Mouse (Mus musculus) limb, embryonic 15.5 days (tissue): ENCODE measurements around the gene C4b. TPM values are rescaled to one million over a fixed set of nuclear protein-coding genes. Genes with fewer than 3 reads are reported as not detected.
A peak's percentile ranks its signal among the peaks of the same experiment; 100 is the strongest.

Experiments
- ATAC-seq: fragments of 200-750 bp; cut with Nextera tagmentation; 2 replicates; pipeline ENCODE4 v1.8.0; 2017; ENCODE audit warnings: low read depth, moderate TSS enrichment; ENCODE audit not compliant: insufficient number of reproducible peaks, low FRiP score, low TSS enrichment
- H3K27ac ChIP-seq: fragments of 300-500 bp; sonication (generic); 2 replicates; pipeline ENCODE4 v1.5.1; 2015; ENCODE audit warnings: moderate library complexity, mild to moderate bottlenecking, inconsistent platforms
- H3K27me3 ChIP-seq: fragments of 300-500 bp; sonication (generic); 2 replicates; pipeline ENCODE4 v1.6.1; 2015; ENCODE audit warnings: inconsistent platforms
- H3K36me3 ChIP-seq: fragments of 300-500 bp; sonication (generic); 2 replicates; pipeline ENCODE4 v1.6.1; 2015; ENCODE audit warnings: inconsistent platforms
- H3K4me1 ChIP-seq: fragments of 300-500 bp; sonication (generic); 2 replicates; pipeline ENCODE4 v1.6.1; 2015; ENCODE audit warnings: inconsistent platforms
- H3K4me2 ChIP-seq: fragments of 300-500 bp; sonication (generic); 2 replicates; pipeline ENCODE4 v1.6.1; 2015; ENCODE audit warnings: mild to moderate bottlenecking, inconsistent platforms
- H3K4me3 ChIP-seq: fragments of 300-500 bp; sonication (generic); 2 replicates; pipeline ENCODE4 v1.5.1; 2015; ENCODE audit warnings: mild to moderate bottlenecking, inconsistent platforms
- H3K9ac ChIP-seq: fragments of 300-500 bp; sonication (generic); 2 replicates; pipeline ENCODE4 v1.6.1; 2015; ENCODE audit warnings: inconsistent platforms
- H3K9me3 ChIP-seq: fragments of 300-500 bp; sonication (generic); 2 replicates; pipeline ENCODE4 v1.6.1; 2016; ENCODE audit warnings: inconsistent platforms
- WGBS: fragments of 180-500 bp; shearing (Covaris S2); methylation state at CpG from one replicate; pipeline ENCODE4 v1.1.7; 2015; 5-methylcytosine and 5-hydroxymethylcytosine counted together
- polyA plus RNA-seq: library from polyadenylated mRNA; unstranded; fragments of >200 nt; fragmentation: Nextera tagmentation; extraction: Ambion mirVana; gene quantifications from 2 replicates; pipeline ENCODE4 v1.2.1, GENCODE M21; 2015

Gene C4b
- polyA plus RNA-seq, 1 experiment from 2014 or later: 1.5 TPM

DNA sequence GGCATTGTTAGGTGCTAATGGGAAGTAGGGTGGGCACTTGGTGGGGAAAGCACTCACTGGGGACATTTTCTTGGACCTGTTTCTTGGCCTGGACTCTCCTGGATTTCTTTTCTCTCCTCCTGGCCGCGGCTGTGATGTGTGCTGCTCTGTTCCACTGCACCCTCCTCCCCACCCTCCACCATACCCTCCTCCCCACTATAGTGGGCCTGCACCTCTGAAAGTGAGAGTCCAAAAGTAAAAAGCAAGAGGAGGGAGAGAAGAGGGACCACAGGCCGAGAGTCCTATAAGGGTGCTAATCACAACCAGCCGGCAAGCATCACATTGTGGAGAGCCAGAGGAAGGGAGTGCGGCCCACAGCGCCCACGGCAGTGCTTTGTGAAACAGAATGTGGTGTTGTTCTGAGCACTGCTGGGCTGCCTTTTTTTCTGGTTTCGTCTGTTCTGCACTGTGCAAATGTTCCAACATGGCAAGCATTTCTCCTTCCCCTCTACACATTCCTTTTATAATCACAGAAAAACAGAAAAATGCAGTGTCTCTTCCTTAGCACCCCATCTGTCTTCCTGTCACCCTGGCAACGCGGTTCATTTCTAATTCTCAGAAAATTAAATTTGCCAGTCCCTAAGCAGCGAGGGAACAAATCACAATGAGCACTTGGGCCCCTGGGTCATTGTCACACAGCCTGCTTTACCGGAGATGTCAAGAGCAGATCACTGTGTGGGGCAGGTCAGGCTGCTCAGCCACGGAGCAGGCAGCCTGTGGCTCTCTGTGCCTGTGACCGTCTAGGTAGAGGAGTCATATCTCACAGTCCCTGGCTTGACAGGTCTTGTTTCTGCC is 43.9 kb downstream of the C4b start:
- 34% methylated on average over 14 of the region's 14 CpGs for WGBS
- Histone ChIP-seq H3K4me1 (peaks cover 16% of the 10 kb centered on the region), H3K9ac (no peak overlapping the region), H3K27ac (0 out of 2 replicates have a peak overlapping the region, but pooled peaks have one; percentile 38), H3K9me3 (no peaks in the 10 kb centered on the region), H3K27me3 (no peaks in the 10 kb centered on the region), H3K4me2 (no peak overlapping the region), H3K36me3 (no peaks in the 10 kb centered on the region), H3K4me3 (no peak overlapping the region)
- ATAC-seq: no peak

- Histone ChIP-seq H3K9me3 (no peaks in the 10 kb centered on the region), H3K27ac (no peak overlapping the region), H3K4me1 (peaks cover 5% of the 10 kb centered on the region; the same call in 1 of the 2 replicates), H3K9ac (no peak overlapping the region), H3K4me3 (no peak overlapping the region), H3K4me2 (no peak overlapping the region), H3K27me3 (no peaks in the 10 kb centered on the region; the same call in 1 of the 2 replicates), H3K36me3 (no peaks in the 10 kb centered on the region)
- no peak for ATAC-seq
- 67% methylated on average over 7 of the region's 7 CpGs for WGBS
These were observed 50.8 kb downstream of the C4b start for GRCm38 (mm10) chr17:34692906-34693305.

DNA sequence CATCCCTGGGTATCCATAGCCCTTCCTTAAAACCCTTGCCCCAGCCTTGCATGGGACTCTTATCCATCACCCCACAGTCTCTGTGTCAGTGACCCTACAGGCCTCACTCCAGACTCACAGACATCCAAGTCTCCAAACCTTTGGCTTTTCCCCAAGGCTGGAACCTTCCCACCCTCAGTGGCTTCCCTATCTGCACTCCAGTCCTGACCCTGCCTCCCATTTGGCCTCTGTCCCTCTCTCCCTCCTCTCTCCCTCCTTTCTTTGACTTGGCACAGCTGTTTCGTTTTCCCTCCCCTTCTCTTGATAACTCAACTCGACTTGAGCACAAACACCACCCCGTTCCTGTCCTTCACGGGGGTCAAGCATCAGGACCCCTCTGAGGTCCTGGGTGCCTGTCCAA is 53.2 kb downstream of the C4b start:
- 61% methylated on average over 4 of the region's 4 CpGs for WGBS
- H3K9me3 ChIP-seq: no peaks in the 10 kb centered on the region
- H3K4me2 ChIP-seq: no peak overlapping the region
- H3K4me1 ChIP-seq: peaks cover 15% of the 10 kb centered on the region
- no peak for ATAC-seq
- H3K27me3 ChIP-seq: no peaks in the 10 kb centered on the region; the same call in 1 of the 2 replicates
- H3K9ac ChIP-seq: no peak overlapping the region
- no peak overlapping the region for H3K4me3 ChIP-seq
- H3K36me3 ChIP-seq: no peaks in the 10 kb centered on the region
- H3K27ac ChIP-seq: no peak overlapping the region

GRCm38 (mm10) chr17:34688889-34689288 is 54.8 kb downstream of the C4b start:
- Histone ChIP-seq H3K27ac (no peak overlapping the region), H3K9me3 (no peaks in the 10 kb centered on the region), H3K27me3 (no peaks in the 10 kb centered on the region; the same call in 1 of the 2 replicates), H3K4me2 (no peak overlapping the region), H3K9ac (no peak overlapping the region), H3K4me3 (no peak overlapping the region), H3K36me3 (no peaks in the 10 kb centered on the region), H3K4me1 (peaks cover 30% of the 10 kb centered on the region)
- no peak for ATAC-seq
- 88% methylated on average over 7 of the region's 7 CpGs for WGBS

DNA sequence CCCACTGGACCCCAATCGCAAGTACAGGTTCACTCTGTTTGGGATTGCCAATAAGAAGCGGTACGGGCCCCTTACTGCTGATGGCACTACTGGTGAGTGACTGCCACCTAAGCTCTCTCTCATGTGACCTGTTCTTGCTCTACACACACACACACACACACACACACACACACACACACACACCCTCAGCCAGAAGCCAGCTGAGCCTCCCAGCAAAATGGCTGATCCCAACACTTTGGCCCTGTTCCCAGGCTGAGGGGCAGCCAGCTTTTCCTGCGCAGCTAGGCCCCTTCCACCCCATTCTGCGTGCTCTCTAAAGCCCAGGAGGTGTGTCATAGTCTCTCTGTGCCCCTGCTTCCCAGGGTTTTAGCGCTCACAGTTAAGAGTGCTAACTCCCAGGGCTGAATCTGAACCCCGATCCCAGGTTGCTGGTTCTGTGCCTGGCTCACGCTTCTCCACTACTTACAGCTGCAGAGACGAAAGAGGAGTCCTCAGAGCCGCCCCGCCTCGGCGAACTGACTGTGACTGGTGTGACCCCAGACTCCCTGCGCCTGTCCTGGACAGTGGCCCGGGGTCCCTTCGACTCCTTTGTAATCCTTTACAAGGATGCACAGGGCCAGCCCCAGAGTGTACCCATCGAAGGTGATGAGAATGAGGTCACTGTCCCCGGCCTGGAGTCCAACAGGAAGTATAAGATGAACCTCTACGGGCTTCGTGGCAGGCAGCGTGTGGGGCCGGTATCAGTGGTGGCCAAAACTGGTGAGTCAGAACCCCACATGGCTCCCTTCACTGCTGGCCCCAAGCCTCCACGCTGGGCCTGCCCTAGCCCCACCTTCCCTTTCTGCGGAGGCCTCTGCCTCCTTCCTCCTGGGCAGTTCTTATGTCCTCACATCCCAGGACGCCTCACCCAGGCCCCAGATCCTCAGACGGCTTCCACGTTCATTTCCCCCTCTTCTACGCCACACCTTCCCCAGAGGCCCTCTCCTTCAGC is 58.3 kb downstream of the C4b start:
- Histone ChIP-seq H3K9ac (no peak overlapping the region), H3K4me1 (peaks cover 39% of the 10 kb centered on the region), H3K4me2 (no peak overlapping the region), H3K27ac (peak overlapping the region; percentile 79), H3K9me3 (no peaks in the 10 kb centered on the region), H3K4me3 (no peak overlapping the region), H3K27me3 (peaks cover 11% of the 10 kb centered on the region; the same call in 1 of the 2 replicates), H3K36me3 (no peaks in the 10 kb centered on the region)
- WGBS: 69% methylated on average over 28 of the region's 28 CpGs
- ATAC-seq: peak; percentile 49

GRCm38 (mm10) chr17:34684253-34684893 is 59.3 kb downstream of the C4b start:
- Histone ChIP-seq H3K4me1 (peaks cover 39% of the 10 kb centered on the region), H3K27ac (peak overlapping the region; percentile 79), H3K9me3 (no peaks in the 10 kb centered on the region), H3K4me2 (no peak overlapping the region), H3K9ac (no peak overlapping the region), H3K36me3 (no peaks in the 10 kb centered on the region), H3K27me3 (peaks cover 21% of the 10 kb centered on the region), H3K4me3 (no peak overlapping the region)
- peak; percentile 46; the same call in 1 of the 2 replicates for ATAC-seq
- WGBS: 46% methylated on average over 9 of the region's 9 CpGs

DNA sequence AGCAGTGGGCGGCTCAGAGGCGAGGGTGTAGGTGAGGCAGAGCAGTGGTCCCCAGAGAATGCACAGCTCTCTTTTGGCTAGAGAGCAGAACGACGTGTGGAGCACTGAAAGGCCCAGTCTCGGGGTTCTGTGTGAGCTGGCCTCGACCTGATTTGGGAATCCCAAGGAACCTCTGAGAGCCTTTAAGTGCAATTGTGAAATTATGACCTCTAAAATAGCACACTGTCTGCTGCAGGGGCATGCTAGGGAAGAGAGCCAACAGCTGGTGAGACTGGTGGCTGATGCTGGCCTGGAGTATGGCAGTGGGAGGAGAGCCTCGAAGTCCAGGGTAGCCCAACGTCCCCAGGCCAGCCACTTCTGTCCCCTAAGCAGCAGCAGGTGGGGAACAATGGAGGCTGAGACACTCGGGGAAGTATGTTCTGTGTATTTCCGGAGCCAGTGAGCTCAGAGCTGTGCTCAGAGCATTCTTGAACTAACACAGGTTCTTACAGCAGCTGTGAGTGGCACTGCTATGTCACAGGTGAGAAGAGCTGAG is 59.9 kb downstream of the C4b start:
- H3K4me1 ChIP-seq: peaks cover 39% of the 10 kb centered on the region
- no peak overlapping the region for H3K4me2 ChIP-seq
- no peak for ATAC-seq
- H3K27ac ChIP-seq: peak overlapping the region; percentile 79
- H3K27me3 ChIP-seq: peaks cover 28% of the 10 kb centered on the region
- no peaks in the 10 kb centered on the region for H3K9me3 ChIP-seq
- H3K4me3 ChIP-seq: no peak overlapping the region
- 61% methylated on average over 10 of the region's 10 CpGs for WGBS
- H3K9ac ChIP-seq: no peak overlapping the region
- no peaks in the 10 kb centered on the region for H3K36me3 ChIP-seq

DNA sequence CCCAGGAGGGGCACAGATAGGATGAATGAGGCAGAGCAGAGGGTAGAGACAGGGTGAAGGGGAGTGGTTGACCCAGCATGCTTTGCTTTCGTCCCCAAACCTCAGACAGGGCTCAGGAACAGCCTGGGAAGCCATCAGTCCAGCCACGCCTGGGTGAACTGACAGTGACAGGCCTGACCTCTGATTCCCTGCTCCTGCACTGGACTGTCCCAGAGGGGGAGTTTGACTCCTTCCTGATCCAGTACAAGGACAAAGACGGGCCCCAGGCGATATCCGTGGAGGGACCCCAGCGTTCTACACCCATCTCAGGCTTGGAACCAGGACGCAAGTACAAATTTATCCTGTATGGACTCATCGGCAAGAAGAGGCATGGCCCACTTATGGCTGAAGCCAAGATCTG is 60.5 kb downstream of the C4b start:
- WGBS: 78% methylated on average over 8 of the region's 8 CpGs
- H3K27ac ChIP-seq: no peak overlapping the region
- H3K9me3 ChIP-seq: no peaks in the 10 kb centered on the region
- no peaks in the 10 kb centered on the region for H3K36me3 ChIP-seq
- H3K4me3 ChIP-seq: no peak overlapping the region
- peaks cover 39% of the 10 kb centered on the region for H3K4me1 ChIP-seq
- ATAC-seq: no peak
- no peak overlapping the region for H3K9ac ChIP-seq
- H3K27me3 ChIP-seq: peaks cover 33% of the 10 kb centered on the region
- H3K4me2 ChIP-seq: no peak overlapping the region

GRCm38 (mm10) chr17:34681881-34682536 is 61.7 kb downstream of the C4b start:
- no peak overlapping the region for H3K4me3 ChIP-seq
- no peak overlapping the region for H3K27ac ChIP-seq
- 75% methylated on average over 11 of the region's 11 CpGs for WGBS
- peaks cover 39% of the 10 kb centered on the region for H3K4me1 ChIP-seq
- ATAC-seq: no peak
- H3K9ac ChIP-seq: no peak overlapping the region
- H3K4me2 ChIP-seq: no peak overlapping the region
- no peaks in the 10 kb centered on the region for H3K36me3 ChIP-seq
- H3K9me3 ChIP-seq: no peaks in the 10 kb centered on the region
- peaks cover 40% of the 10 kb centered on the region for H3K27me3 ChIP-seq

DNA sequence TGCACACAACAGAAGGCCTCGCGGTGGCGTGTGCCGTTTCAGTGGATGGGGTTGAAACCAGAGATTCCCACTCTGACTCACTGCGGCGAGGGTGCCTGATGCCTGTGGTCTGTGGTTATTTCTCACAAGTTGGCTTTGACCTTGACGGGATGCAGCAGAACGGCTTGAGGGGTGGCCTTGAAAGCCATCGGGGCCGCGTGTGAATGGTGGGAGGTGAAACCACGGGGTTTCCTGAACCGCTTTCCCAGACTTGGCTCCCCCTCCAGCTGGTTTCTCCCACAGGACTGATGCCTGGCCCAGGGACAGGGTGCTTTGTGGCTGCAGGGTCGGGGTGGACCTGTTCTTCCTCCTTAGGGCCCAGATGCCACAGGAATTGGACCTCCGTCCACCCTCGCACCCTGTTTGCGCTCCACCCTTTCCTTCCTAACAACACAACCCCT is 62.5 kb downstream of the C4b start:
- ATAC-seq: no peak
- no peak overlapping the region for H3K4me3 ChIP-seq
- H3K4me1 ChIP-seq: peaks cover 36% of the 10 kb centered on the region
- H3K9me3 ChIP-seq: no peaks in the 10 kb centered on the region
- H3K36me3 ChIP-seq: no peaks in the 10 kb centered on the region
- peak overlapping the region; percentile 14; the same call in 1 of the 2 replicates for H3K4me2 ChIP-seq
- H3K27ac ChIP-seq: no peak overlapping the region
- H3K9ac ChIP-seq: no peak overlapping the region
- WGBS: 62% methylated on average over 17 of the region's 17 CpGs
- H3K27me3 ChIP-seq: peaks cover 47% of the 10 kb centered on the region

DNA sequence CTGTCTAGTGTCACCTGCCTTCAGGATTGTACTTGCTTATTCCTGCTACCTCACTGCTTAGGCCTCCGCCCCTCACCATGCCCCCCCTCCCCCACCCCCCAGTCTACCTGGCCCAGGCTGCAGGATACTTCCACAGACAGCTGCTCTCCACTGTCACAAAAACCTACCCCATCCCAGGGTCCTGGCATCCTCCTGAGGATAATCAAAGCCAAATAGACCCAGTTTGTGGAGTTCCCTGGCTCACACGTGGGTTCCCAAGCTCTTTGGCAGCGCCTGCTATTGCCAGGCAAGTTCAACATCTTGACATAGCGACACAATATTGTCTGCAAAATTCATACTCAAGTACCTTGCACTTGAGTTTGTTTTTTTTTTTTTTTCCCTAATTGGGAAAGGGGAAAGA is 63.1 kb downstream of the C4b start:
- H3K27me3 ChIP-seq: peaks cover 53% of the 10 kb centered on the region

More for the DNA sequence above, 63.1 kb downstream of the C4b start:
- no peaks in the 10 kb centered on the region for H3K36me3 ChIP-seq
- ATAC-seq: no peak
- H3K4me1 ChIP-seq: peaks cover 31% of the 10 kb centered on the region
- H3K9me3 ChIP-seq: no peaks in the 10 kb centered on the region
- WGBS: 82% methylated on average over 4 of the region's 4 CpGs
- H3K27ac ChIP-seq: no peak overlapping the region
- no peak overlapping the region for H3K4me3 ChIP-seq
- H3K4me2 ChIP-seq: no peak overlapping the region
- H3K9ac ChIP-seq: no peak overlapping the region
